Mouse (Mus musculus) heart, embryonic 12.5 days (tissue): Measurements from ENCODE around the gene Gbp2. TPM values are rescaled to one million over a fixed set of nuclear protein-coding genes. Genes with fewer than 3 reads are reported as not detected.
A peak's percentile ranks its signal among the peaks of the same experiment; 100 is the strongest.
"Not testable (repeated sequence)": the region's sequence is repeated elsewhere in the genome, so short reads cannot be mapped to it uniquely, and the experiment has no call there.

Source experiments
- ATAC-seq: fragments of 200-750 bp; cut with Nextera tagmentation; 2 replicates; pipeline ENCODE4 v1.8.0; 2017; ENCODE audit warnings: moderate TSS enrichment, moderate library complexity; ENCODE audit not compliant: insufficient number of reproducible peaks, low FRiP score
- H3K27ac ChIP-seq: fragments of 300-500 bp; sonication (generic); 2 replicates; pipeline ENCODE4 v1.5.1; 2016; ENCODE audit warnings: mild to moderate bottlenecking, moderate library complexity; ENCODE audit not compliant: poor library complexity, severe bottlenecking
- H3K27me3 ChIP-seq: fragments of 300-500 bp; sonication (generic); replicated peaks from 2 replicates; pipeline ENCODE4 v1.6.1; 2016; ENCODE audit warnings: mild to moderate bottlenecking, moderate library complexity
- H3K36me3 ChIP-seq: fragments of 300-500 bp; sonication (generic); 2 replicates; pipeline ENCODE4 v1.6.1; 2016; ENCODE audit warnings: mild to moderate bottlenecking, moderate library complexity
- H3K4me1 ChIP-seq: fragments of 300-500 bp; sonication (generic); replicated peaks from 2 replicates; pipeline ENCODE4 v1.6.1; 2016; ENCODE audit warnings: mild to moderate bottlenecking
- H3K4me2 ChIP-seq: fragments of 300-500 bp; sonication (generic); 2 replicates; pipeline ENCODE4 v1.6.1; 2016; ENCODE audit warnings: mild to moderate bottlenecking, moderate library complexity
- H3K4me3 ChIP-seq: fragments of 300-500 bp; sonication (generic); 2 replicates; pipeline ENCODE4 v1.5.1; 2016; ENCODE audit warnings: mild to moderate bottlenecking
- H3K9ac ChIP-seq: fragments of 300-500 bp; sonication (generic); 2 replicates; pipeline ENCODE4 v1.6.1; 2016; ENCODE audit warnings: mild to moderate bottlenecking, moderate library complexity
- H3K9me3 ChIP-seq: fragments of 300-500 bp; sonication (generic); replicated peaks from 2 replicates; pipeline ENCODE4 v1.6.1; 2016; ENCODE audit warnings: mild to moderate bottlenecking, moderate library complexity
- WGBS: fragments of 180-500 bp; shearing (Covaris S2); methylation state at CpG from one replicate; pipeline ENCODE4 v1.1.7; 2016; 5-methylcytosine and 5-hydroxymethylcytosine counted together
- polyA plus RNA-seq: library from polyadenylated mRNA; unstranded; fragments of >200 nt; fragmentation: Nextera tagmentation; extraction: Ambion mirVana; gene quantifications from 2 replicates; pipeline ENCODE4 v1.2.1, GENCODE M21; 2016

The Gbp2 gene
- polyA plus RNA-seq, 1 experiment from 2014 or later, result 1.0 TPM

GRCm38 (mm10) chr3:142618658-142619057 is 1.7 kb upstream of the Gbp2 start:
- 81% methylated on average over 3 of the region's 3 CpGs for WGBS
- peaks cover 13% of the 10 kb centered on the region; the same call in 1 of the 2 replicates for H3K4me1 ChIP-seq
- H3K9ac ChIP-seq, result no peak overlapping the region
- no peaks in the 10 kb centered on the region for H3K9me3 ChIP-seq
- no peak overlapping the region for H3K4me3 ChIP-seq
- no peaks in the 10 kb centered on the region for H3K27me3 ChIP-seq
- no peaks in the 10 kb centered on the region for H3K36me3 ChIP-seq
- no peak overlapping the region for H3K4me2 ChIP-seq
- no peak for ATAC-seq
- H3K27ac ChIP-seq, result no peak overlapping the region

DNA sequence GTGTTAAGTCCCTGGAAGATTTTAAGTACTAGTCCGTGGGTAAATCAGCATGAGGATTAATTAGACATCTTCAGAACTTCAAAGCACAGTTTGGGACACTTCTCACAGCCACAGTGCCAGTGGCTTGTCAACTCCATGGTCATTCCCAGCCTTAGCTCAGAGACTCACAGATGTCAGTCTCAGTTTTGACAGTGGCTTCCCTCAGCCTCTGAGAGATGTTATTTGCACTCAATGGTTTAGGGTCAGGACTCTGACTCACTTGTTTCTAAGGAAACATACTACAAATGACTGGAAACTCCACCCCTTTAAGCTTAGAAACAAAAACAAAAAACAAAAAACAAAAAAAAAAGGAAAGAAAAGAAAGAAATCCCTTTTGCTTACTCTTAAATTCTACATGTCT is 796 bp upstream of the Gbp2 start:
- Histone ChIP-seq H3K4me1 (peaks cover 13% of the 10 kb centered on the region; the same call in 1 of the 2 replicates), H3K9ac (no peak overlapping the region), H3K27ac (no peak overlapping the region), H3K4me3 (no peak overlapping the region), H3K9me3 (no peaks in the 10 kb centered on the region), H3K27me3 (no peaks in the 10 kb centered on the region), H3K36me3 (no peaks in the 10 kb centered on the region), H3K4me2 (no peak overlapping the region)
- 43% methylated on average over 1 of the region's 1 CpGs for WGBS
- ATAC-seq, result no peak

DNA sequence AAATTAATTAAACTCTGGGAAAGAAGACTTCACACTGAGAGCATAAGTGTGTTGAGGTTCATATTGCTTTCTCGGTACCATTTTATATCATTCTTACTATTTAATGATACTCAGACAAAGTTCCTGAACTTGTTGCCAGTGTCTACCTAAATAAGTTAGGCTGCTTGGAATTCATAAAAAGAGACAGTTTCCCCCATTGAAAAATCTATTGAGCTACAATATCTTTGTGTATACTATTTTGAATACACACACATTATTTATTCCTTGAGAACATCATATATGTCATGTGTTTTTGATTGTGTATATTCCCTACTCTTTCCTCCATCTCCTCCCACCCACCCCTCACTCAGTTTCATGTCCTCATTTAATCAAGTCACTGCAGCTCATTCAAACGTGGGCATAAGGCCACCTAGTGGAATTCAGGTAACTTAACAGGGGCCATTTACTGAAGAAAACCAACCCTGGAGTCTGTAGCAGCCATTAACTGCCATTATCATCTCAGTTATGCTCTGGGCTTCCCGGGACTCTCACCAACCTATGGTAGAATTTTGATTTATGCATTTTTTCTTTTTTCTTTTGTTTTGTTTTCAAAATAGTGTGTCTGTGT is 657 bp downstream of the Gbp2 start:
- Histone ChIP-seq H3K27ac (no peak overlapping the region), H3K27me3 (no peaks in the 10 kb centered on the region), H3K4me1 (peaks cover 13% of the 10 kb centered on the region; the same call in 1 of the 2 replicates), H3K9me3 (no peaks in the 10 kb centered on the region), H3K9ac (no peak overlapping the region), H3K4me2 (peak overlapping the region; percentile 56), H3K4me3 (peak overlapping the region; percentile 35), H3K36me3 (no peaks in the 10 kb centered on the region)
- WGBS, result 50% methylated on average over 3 of the region's 3 CpGs
- no peak for ATAC-seq

DNA sequence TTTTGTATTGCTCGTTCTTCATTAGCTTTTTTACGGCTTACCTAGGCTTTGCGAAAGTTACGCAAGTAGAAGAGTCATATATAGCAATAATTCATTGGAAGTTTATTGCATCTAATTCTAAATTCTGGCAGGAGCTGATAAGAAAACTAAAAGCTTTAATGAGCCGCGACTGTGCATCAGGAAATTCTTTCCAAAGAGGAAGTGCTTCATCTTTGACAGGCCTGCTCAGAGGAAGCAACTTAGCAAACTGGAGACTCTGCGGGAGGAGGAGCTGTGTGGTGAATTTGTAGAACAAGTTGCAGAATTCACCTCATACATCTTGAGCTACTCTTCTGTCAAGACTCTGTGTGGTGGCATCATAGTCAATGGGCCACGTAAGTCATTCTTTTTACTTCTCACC is 10.0 kb downstream of the Gbp2 start:
- Histone ChIP-seq H3K27ac (no peak overlapping the region), H3K4me2 (no peak overlapping the region), H3K9me3 (no peaks in the 10 kb centered on the region), H3K9ac (no peak overlapping the region), H3K27me3 (no peaks in the 10 kb centered on the region), H3K36me3 (no peaks in the 10 kb centered on the region), H3K4me3 (no peak overlapping the region), H3K4me1 (no peaks in the 10 kb centered on the region)
- ATAC-seq, result no peak
- 74% methylated on average over 8 of the region's 8 CpGs for WGBS

DNA sequence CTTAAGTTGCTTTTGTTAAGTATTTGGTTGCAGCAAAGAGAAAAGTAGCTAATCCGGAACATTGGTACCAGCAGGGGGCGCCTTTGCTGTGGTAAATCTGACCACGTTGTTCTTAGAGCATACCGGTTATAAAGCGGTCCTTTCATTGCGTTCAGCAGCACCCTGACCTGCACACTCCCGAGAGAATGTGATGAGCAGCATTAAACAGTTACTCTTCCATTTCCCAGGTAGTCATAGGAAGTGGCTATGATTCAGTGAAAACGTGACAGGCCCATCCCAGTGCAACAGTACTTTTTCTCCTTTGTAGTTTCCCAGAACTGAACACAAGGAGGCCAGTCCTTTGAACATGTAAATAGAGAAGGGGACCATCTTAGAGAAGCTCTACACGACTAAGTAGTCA is 19.8 kb downstream of the Gbp2 start:
- peaks cover 4% of the 10 kb centered on the region; the same call in 1 of the 2 replicates for H3K4me1 ChIP-seq
- H3K4me3 ChIP-seq, result no peak overlapping the region
- H3K9me3 ChIP-seq, result no peaks in the 10 kb centered on the region
- WGBS, result 9% methylated on average over 9 of the region's 9 CpGs
- no peak for ATAC-seq
- H3K36me3 ChIP-seq, result no peaks in the 10 kb centered on the region
- H3K27ac ChIP-seq, result no peak overlapping the region
- H3K9ac ChIP-seq, result no peak overlapping the region
- H3K27me3 ChIP-seq, result no peaks in the 10 kb centered on the region; the same call in 1 of the 2 replicates
- peak overlapping the region; percentile 45; the same call in 1 of the 2 replicates for H3K4me2 ChIP-seq

- H3K27ac ChIP-seq, H3K9ac ChIP-seq, H3K36me3 ChIP-seq, H3K4me3 ChIP-seq, H3K27me3 ChIP-seq, H3K4me2 ChIP-seq, ATAC-seq, H3K9me3 ChIP-seq, H3K4me1 ChIP-seq: not testable (repeated sequence)
- WGBS, result 15% methylated on average over 2 of the region's 2 CpGs
Measured at GRCm38 (mm10) chr3:142645949-142646348, 25.5 kb downstream of the Gbp2 start.

DNA sequence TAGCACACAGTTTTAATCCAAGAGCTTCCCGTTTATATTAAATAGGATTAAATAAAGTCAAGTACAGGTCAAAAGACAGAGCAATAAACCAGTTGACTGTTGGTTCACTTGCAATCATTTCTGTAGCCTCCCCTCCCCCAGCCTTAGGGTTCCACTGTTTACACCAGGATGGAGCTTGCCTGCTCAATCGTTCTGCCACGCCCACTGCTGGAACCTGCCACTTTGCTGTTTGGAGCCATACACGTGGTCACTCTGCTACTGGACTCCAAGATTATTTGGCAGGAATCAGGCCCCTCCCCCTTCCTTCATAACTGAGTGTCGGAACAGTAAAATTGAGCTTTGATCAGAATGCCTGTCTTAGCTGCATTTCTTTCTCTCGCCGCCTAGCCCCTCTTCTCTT is 27.4 kb downstream of the Gbp2 start:
- not testable (repeated sequence) for H3K4me1 ChIP-seq, H3K9ac ChIP-seq, H3K27me3 ChIP-seq, H3K4me2 ChIP-seq, H3K9me3 ChIP-seq, ATAC-seq, H3K27ac ChIP-seq, H3K36me3 ChIP-seq, H3K4me3 ChIP-seq
- 56% methylated on average over 7 of the region's 7 CpGs for WGBS

GRCm38 (mm10) chr3:142650205-142650604 is 29.8 kb downstream of the Gbp2 start:
- no peak overlapping the region for H3K4me3 ChIP-seq
- no peak for ATAC-seq
- H3K27ac ChIP-seq, result no peak overlapping the region
- no peaks in the 10 kb centered on the region for H3K27me3 ChIP-seq
- H3K9ac ChIP-seq, result no peak overlapping the region
- H3K4me1 ChIP-seq, result no peaks in the 10 kb centered on the region
- no peaks in the 10 kb centered on the region for H3K9me3 ChIP-seq
- H3K4me2 ChIP-seq, result no peak overlapping the region
- 39% methylated on average over 2 of the region's 2 CpGs for WGBS
- H3K36me3 ChIP-seq, result no peaks in the 10 kb centered on the region

GRCm38 (mm10) chr3:142664723-142665122 is 44.3 kb downstream of the Gbp2 start:
- 89% methylated on average over 8 of the region's 8 CpGs for WGBS
- H3K9me3 ChIP-seq, result peaks cover 15% of the 10 kb centered on the region
- no peak for ATAC-seq

GRCm38 (mm10) chr3:142674607-142675006 is 54.2 kb downstream of the Gbp2 start:
- ATAC-seq, result no peak
- Histone ChIP-seq H3K4me2 (no peak overlapping the region), H3K27me3 (no peaks in the 10 kb centered on the region), H3K27ac (no peak overlapping the region), H3K36me3 (no peaks in the 10 kb centered on the region), H3K9me3 (no peaks in the 10 kb centered on the region), H3K4me1 (no peaks in the 10 kb centered on the region), H3K4me3 (no peak overlapping the region), H3K9ac (no peak overlapping the region)
- 66% methylated on average over 1 of the region's 1 CpGs for WGBS

More at GRCm38 (mm10) chr3:142664723-142665122, 44.3 kb downstream of the Gbp2 start:
- no peak overlapping the region for H3K4me2 ChIP-seq
- no peaks in the 10 kb centered on the region for H3K4me1 ChIP-seq
- H3K27me3 ChIP-seq, result no peaks in the 10 kb centered on the region
- no peak overlapping the region for H3K27ac ChIP-seq
- H3K36me3 ChIP-seq, result no peaks in the 10 kb centered on the region
- H3K9ac ChIP-seq, result no peak overlapping the region
- no peak overlapping the region for H3K4me3 ChIP-seq
